Mouse (Mus musculus) heart, embryonic 14.5 days (tissue): Measurements from ENCODE around the gene Plxdc1. TPM values are rescaled to one million over a fixed set of nuclear protein-coding genes. Genes with fewer than 3 reads are reported as not detected.

Experiments
- ATAC-seq: fragments of 200-750 bp; cut with Nextera tagmentation; 2 replicates; pipeline ENCODE4 v1.8.0; 2017; ENCODE audit warnings: low read depth, moderate TSS enrichment; ENCODE audit not compliant: insufficient number of reproducible peaks, insufficient read depth, low FRiP score
- H3K27ac ChIP-seq, 2 experiments: fragments of 200-500 bp in 1 of 2; fragments of 300-500 bp in 1 of 2; sonication (generic) in 1 of 2; replicated peaks in 1 of 2; 2 replicates each; pipeline ENCODE4 v1.5.1; 2012 to 2014; ENCODE audit warnings: low read depth in 2 of 2, low read length in 2 of 2, control low read depth in 1 of 2, mild to moderate bottlenecking in 1 of 2, mixed read lengths in 1 of 2; ENCODE audit not compliant: control insufficient read depth in 1 of 2, insufficient read depth in 1 of 2
- H3K27me3 ChIP-seq: fragments of 300-500 bp; sonication (generic); 2 replicates; pipeline ENCODE4 v1.6.1; 2014; ENCODE audit warnings: mild to moderate bottlenecking, low read length, control low read depth; ENCODE audit not compliant: control insufficient read depth, insufficient read depth
- H3K36me3 ChIP-seq: fragments of 300-500 bp; sonication (generic); 2 replicates; pipeline ENCODE4 v1.6.1; 2014; ENCODE audit warnings: mild to moderate bottlenecking, control low read depth, low read length, mixed read lengths; ENCODE audit not compliant: control insufficient read depth, insufficient read depth
- H3K4me1 ChIP-seq, 2 experiments: fragments of 200-500 bp in 1 of 2; fragments of 300-500 bp in 1 of 2; sonication (generic) in 1 of 2; 2 replicates each; pipeline ENCODE4 v1.6.1; 2012 to 2014; ENCODE audit warnings: low read length in 2 of 2, control low read depth in 1 of 2, mixed read lengths in 1 of 2; ENCODE audit not compliant: control insufficient read depth in 2 of 2, insufficient read depth in 2 of 2
- H3K4me2 ChIP-seq: fragments of 300-500 bp; sonication (generic); 2 replicates; pipeline ENCODE4 v1.6.1; 2014; ENCODE audit warnings: mild to moderate bottlenecking, low read length
- H3K4me3 ChIP-seq, 2 experiments: fragments of 200-500 bp in 1 of 2; fragments of 300-500 bp in 1 of 2; sonication (generic) in 1 of 2; 2 replicates each; pipeline ENCODE4 v1.5.1; 2012 to 2014; ENCODE audit warnings: low read length in 2 of 2, mild to moderate bottlenecking in 2 of 2, control low read depth in 1 of 2, low read depth in 1 of 2, moderate library complexity in 1 of 2; ENCODE audit not compliant: control insufficient read depth in 1 of 2, insufficient read depth in 1 of 2
- H3K9ac ChIP-seq: fragments of 300-500 bp; sonication (generic); 2 replicates; pipeline ENCODE4 v1.6.1; 2014; ENCODE audit warnings: mild to moderate bottlenecking, low read length
- H3K9me3 ChIP-seq: fragments of 300-500 bp; sonication (generic); 2 replicates; pipeline ENCODE4 v1.6.1; 2016; ENCODE audit warnings: low read length, control low read depth; ENCODE audit not compliant: control insufficient read depth
- WGBS: fragments of 180-500 bp; shearing (Covaris S2); extraction: QIAGEN DNeasy Blood & Tissue Kit; methylation state at CpG from one replicate; pipeline ENCODE4 v1.1.7; 2014; 5-methylcytosine and 5-hydroxymethylcytosine counted together
- polyA plus RNA-seq: library from polyadenylated mRNA; unstranded; fragments of >200 nt; fragmentation: Nextera tagmentation; extraction: Ambion mirVana; gene quantifications from 2 replicates; pipeline ENCODE4 v1.2.1, GENCODE M21; 2014

The Plxdc1 gene
- polyA plus RNA-seq, 1 experiment from 2014 or later: 0.66 TPM

DNA sequence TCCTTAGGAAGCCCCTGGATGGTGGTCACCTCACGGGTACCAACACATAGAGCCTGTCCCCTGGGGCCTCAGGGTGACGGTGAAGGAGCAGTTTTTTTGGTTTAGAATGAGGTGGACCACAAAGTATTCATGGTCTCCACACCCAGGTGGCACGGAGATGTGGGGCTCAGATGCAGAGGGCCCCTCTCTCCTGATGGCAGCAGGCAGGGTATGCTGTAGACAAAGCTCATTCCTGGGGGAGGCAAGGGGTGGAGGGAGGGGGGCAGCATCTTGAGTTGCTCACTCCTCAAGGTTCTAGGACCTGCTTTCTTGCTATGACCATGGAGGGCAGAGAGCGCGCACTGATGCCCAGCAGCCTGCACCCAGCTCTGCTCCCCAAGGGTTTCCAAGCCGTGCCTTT is 15.7 kb upstream of the Plxdc1 start:
- peak overlapping the region; percentile 54; the same call in 1 of the 2 replicates for H3K4me2 ChIP-seq
- peaks cover 11 to 18% of the 10 kb centered on the region in 2 experiments for H3K4me1 ChIP-seq
- no peak overlapping the region for H3K27ac ChIP-seq
- no peak overlapping the region for H3K4me3 ChIP-seq
- peaks cover 35% of the 10 kb centered on the region for H3K27me3 ChIP-seq
- H3K9ac ChIP-seq: no peak overlapping the region
- no peaks in the 10 kb centered on the region for H3K9me3 ChIP-seq
- 54% methylated on average over 6 of the region's 6 CpGs for WGBS
- ATAC-seq: no peak
- no peaks in the 10 kb centered on the region for H3K36me3 ChIP-seq

DNA sequence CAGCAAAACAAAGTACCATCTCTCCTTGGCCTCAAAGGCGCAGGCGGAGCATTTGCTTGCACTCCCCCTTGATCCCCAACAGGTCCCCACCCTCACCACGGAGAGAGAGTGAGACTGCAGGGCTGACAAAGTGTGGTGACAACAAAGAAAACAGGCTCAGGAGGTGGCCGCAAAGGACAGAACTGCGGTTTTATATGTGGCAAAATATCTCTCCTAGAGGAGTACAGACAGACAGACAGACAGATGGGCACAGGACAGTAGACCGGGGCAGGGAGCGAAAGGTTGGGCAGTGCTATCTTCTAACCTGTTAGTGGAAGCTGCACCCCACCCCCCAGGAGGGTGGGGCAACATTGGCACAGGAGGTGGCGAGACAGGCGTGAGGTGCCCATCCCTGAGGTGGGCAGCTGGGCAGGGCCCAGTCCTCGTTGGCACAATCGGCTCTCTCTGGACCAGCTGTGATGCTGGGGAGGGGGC is 15.1 kb upstream of the Plxdc1 start:
- H3K4me2 ChIP-seq: no peak overlapping the region
- H3K27me3 ChIP-seq: peaks cover 35% of the 10 kb centered on the region
- H3K9me3 ChIP-seq: no peaks in the 10 kb centered on the region
- no peaks in the 10 kb centered on the region for H3K36me3 ChIP-seq
- peaks cover 11 to 18% of the 10 kb centered on the region in 2 experiments for H3K4me1 ChIP-seq
- no peak overlapping the region for H3K4me3 ChIP-seq
- ATAC-seq: no peak
- H3K9ac ChIP-seq: no peak overlapping the region
- WGBS: 34% methylated on average over 11 of the region's 11 CpGs
- no peak overlapping the region for H3K27ac ChIP-seq

DNA sequence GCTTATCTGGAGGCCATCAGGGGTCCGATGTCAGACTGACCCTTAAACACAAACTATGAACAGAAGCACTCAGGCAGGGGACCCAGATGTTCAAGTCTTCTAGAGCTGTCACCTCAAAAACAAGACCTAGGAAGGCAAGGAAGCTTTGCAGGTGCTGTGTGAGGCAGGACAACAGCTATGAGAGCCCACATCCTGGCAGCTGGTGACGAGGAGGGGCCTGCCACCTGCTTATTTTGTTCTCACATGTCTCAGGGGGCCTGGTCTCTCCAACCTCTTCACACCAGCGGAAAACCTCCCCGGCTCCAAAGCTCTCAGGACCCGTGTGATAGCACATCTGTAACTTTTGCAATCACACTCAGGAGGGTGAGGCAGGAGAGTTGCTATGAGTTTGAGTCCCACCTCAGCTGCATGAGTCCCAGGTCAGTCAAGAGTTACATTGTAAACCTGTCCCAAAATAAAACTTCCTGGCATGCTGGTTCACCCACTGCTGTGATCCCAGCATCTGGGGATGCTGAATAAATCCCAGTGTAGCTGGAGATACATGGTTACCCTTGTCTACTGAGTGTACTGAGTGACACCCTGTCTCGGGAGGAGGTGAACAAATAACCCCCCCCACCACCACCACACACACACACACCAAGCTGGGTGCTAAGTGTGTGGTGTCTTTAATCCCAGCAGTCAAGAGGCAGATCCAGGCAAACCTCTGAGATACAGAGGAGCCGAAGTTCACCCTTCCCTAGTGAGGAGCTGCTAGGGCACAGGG is 14.3 kb upstream of the Plxdc1 start:
- WGBS: 19% methylated on average over 7 of the region's 7 CpGs
- Histone ChIP-seq H3K27me3 (peaks cover 35% of the 10 kb centered on the region), H3K4me3 (no peak overlapping the region), H3K4me1 (peaks cover 11 to 18% of the 10 kb centered on the region in 2 experiments), H3K9ac (no peak overlapping the region), H3K36me3 (no peaks in the 10 kb centered on the region), H3K27ac (no peak overlapping the region), H3K9me3 (no peaks in the 10 kb centered on the region), H3K4me2 (no peak overlapping the region)
- no peak for ATAC-seq

DNA sequence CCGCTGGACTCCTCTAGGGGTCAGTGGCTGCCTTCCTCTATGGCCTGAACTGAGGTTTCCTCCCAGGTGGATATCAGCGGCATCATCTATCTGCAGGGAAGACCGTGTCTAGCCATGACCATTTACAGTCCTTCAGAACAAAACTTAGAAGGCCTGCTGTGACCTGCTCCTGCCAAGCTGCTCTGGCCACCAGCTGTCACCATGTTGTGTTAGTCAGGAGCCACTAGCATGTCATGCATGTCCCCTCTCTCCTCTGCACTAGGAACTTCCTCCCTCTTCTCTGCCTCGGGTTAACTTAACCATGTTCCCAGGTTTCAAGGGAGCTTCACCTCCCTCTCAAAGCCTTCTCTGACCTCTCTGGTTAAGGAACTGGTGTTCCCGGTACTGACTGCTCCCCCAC is 13.5 kb upstream of the Plxdc1 start:
- Histone ChIP-seq H3K9ac (no peak overlapping the region), H3K4me1 (peaks cover 14 to 24% of the 10 kb centered on the region in 2 experiments), H3K4me2 (no peak overlapping the region), H3K36me3 (no peaks in the 10 kb centered on the region), H3K27me3 (peaks cover 35% of the 10 kb centered on the region), H3K27ac (no peak overlapping the region), H3K9me3 (no peaks in the 10 kb centered on the region), H3K4me3 (no peak overlapping the region)
- no peak for ATAC-seq
- 50% methylated on average over 5 of the region's 5 CpGs for WGBS

DNA sequence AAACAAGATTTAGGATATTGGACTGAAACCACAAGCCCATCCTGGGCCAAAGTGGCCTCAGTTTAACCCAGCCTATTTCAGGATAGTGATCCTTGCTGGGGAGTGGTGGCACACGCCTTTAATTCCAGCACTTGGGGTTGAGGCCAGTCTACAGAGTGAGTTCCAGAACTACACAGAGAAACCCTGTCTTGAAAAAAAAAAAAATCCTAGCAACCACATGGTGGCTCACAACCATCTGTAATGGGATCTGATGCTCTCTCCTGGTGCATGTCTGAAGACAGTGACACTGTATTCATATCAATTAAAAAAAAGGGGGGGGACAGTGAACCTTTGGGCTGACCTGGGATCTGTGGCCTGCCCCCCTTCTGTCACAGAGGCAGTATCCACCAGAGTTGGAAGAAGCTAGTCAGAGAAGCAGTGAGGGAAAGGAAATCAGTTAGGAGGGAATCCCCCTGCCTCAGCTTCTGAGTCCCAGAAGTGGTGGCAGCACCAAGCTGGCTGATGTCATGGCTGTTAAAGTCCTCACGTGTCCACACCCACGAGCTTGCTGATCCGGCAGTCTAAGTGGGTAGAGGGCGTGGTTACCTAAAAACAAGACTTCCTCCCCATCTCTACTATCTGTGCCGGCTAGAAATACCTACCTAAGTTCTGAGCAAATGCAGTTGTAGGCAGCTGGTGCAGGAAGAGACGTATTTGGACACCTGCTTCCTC is 12.8 kb upstream of the Plxdc1 start:
- 45% methylated on average over 7 of the region's 7 CpGs for WGBS
- Histone ChIP-seq H3K4me3 (no peak overlapping the region), H3K27ac (no peak overlapping the region), H3K4me1 (peaks cover 15 to 28% of the 10 kb centered on the region in 2 experiments), H3K9me3 (no peaks in the 10 kb centered on the region), H3K27me3 (peaks cover 39% of the 10 kb centered on the region), H3K4me2 (no peak overlapping the region), H3K9ac (no peak overlapping the region), H3K36me3 (no peaks in the 10 kb centered on the region)
- ATAC-seq: no peak

DNA sequence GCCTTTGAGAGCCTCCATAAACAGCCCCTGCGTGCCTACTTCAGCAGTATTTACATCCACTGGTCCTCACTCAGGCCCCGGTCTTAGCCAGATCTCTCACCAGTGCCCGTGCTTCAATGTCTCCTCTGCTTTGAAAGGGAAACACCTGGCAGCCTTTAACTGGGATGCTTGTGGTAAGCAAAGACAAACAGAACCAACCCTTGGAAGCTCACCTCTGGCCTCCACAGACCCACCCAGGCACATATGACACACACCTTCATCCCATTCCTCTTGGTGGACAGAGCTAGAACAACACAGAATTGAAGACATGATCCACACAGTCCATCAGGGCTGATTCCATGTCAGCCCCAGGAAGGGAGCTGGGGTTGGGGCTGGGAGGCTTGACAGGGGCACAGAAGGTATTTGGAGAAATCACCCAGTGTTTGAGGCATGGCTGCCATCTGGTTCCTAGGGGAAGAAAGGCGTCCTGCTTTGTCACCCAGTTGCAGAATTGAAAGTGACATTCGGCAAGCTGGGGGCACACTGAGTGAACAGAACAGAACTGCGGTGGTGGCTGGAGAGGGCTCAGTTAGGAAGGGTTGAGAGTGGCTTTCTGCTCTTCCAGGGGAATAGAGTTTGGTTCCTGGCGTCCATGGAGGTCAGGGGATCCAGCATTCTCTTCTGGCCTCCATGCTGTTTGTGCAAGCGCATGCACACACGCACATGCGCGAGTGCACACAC is 12.0 kb upstream of the Plxdc1 start:
- no peak overlapping the region for H3K9ac ChIP-seq
- H3K4me2 ChIP-seq: no peak overlapping the region
- no peak for ATAC-seq
- WGBS: 77% methylated on average over 11 of the region's 11 CpGs
- no peaks in the 10 kb centered on the region for H3K36me3 ChIP-seq
- peaks cover 11 to 20% of the 10 kb centered on the region in 2 experiments for H3K4me1 ChIP-seq
- no peaks in the 10 kb centered on the region for H3K9me3 ChIP-seq
- H3K4me3 ChIP-seq: no peak overlapping the region
- peaks cover 39% of the 10 kb centered on the region for H3K27me3 ChIP-seq
- H3K27ac ChIP-seq: no peak overlapping the region

DNA sequence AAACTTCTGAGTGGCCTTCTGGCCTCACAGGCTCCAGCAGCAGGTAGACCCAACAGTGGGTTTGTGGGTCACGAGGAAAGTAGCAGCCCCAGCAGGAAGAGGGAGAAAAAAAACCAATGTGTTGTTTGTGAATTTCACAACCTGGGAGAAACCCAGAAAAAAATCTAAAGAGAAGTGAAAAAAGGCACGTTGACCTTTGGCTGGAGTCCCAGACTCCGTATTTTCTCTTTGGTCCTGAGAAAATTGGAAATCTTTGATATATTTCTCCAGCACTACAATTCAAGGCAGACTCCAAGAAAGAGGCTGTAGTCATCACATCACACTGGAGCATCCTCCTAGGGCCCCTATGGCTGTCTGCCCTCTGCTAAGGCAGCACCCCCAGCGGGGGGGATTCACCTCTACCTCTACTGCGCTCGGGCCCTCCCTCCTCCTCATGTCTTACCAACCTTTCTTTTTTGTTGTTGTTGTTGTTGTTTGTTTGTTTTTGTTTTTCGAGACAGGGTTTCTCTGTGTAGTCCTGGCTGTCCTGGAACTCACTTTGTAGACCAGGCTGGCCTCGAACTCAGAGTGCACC is 11.2 kb upstream of the Plxdc1 start:
- no peak overlapping the region for H3K9ac ChIP-seq
- H3K4me1 ChIP-seq: peaks cover 8 to 13% of the 10 kb centered on the region in 2 experiments
- no peak overlapping the region for H3K4me3 ChIP-seq
- H3K9me3 ChIP-seq: no peaks in the 10 kb centered on the region
- ATAC-seq: no peak
- WGBS: 68% methylated on average over 8 of the region's 8 CpGs
- H3K4me2 ChIP-seq: no peak overlapping the region
- H3K27ac ChIP-seq: no peak overlapping the region
- H3K36me3 ChIP-seq: no peaks in the 10 kb centered on the region
- peaks cover 32% of the 10 kb centered on the region for H3K27me3 ChIP-seq
